Mouse (Mus musculus) hindbrain, embryonic 14.5 days (tissue): ENCODE results near the gene Saxo2. TPM values are rescaled to one million over a fixed set of nuclear protein-coding genes. Genes with fewer than 3 reads are reported as not detected.

Experiments used
- ATAC-seq: fragments of 200-750 bp; cut with Nextera tagmentation; 2 replicates; pipeline ENCODE4 v1.8.0; 2017; ENCODE audit warnings: moderate number of reproducible peaks, mild to moderate bottlenecking, moderate TSS enrichment, moderate library complexity; ENCODE audit not compliant: low FRiP score
- DNase-seq: peaks from one replicate; pipeline ENCODE4 v3.0.0-alpha.2; 2015; ENCODE audit warnings: low spot score
- H3K27ac ChIP-seq: fragments of 300-500 bp; sonication (generic); 2 replicates; pipeline ENCODE4 v1.5.1; 2014; ENCODE audit warnings: mild to moderate bottlenecking, moderate library complexity
- H3K27me3 ChIP-seq: fragments of 300-500 bp; sonication (generic); 2 replicates; pipeline ENCODE4 v1.6.1; 2014; ENCODE audit warnings: mild to moderate bottlenecking, low read length, mixed read lengths; ENCODE audit not compliant: control insufficient read depth, insufficient read depth
- H3K36me3 ChIP-seq: fragments of 300-500 bp; sonication (generic); replicated peaks from 2 replicates; pipeline ENCODE4 v1.6.1; 2014; ENCODE audit not compliant: control insufficient read depth, insufficient read depth
- H3K4me1 ChIP-seq: fragments of 300-500 bp; sonication (generic); replicated peaks from 2 replicates; pipeline ENCODE4 v1.6.1; 2014; ENCODE audit warnings: antibody characterized with exemption, low read length, mixed read lengths; ENCODE audit not compliant: control insufficient read depth, insufficient read depth
- H3K4me2 ChIP-seq: fragments of 300-500 bp; sonication (generic); replicated peaks from 2 replicates; pipeline ENCODE4 v1.6.1; 2014; ENCODE audit warnings: mild to moderate bottlenecking, moderate library complexity
- H3K4me3 ChIP-seq: fragments of 300-500 bp; sonication (generic); replicated peaks from 2 replicates; pipeline ENCODE4 v1.5.1; 2014; ENCODE audit warnings: mild to moderate bottlenecking, low read length
- H3K9ac ChIP-seq: fragments of 300-500 bp; sonication (generic); 2 replicates; pipeline ENCODE4 v1.6.1; 2014
- H3K9me3 ChIP-seq: fragments of 300-500 bp; sonication (generic); 2 replicates; pipeline ENCODE4 v1.6.1; 2016; ENCODE audit warnings: low read length; ENCODE audit not compliant: control insufficient read depth
- WGBS: fragments of 180-500 bp; shearing (Covaris S2); extraction: QIAGEN DNeasy Blood & Tissue Kit; methylation state at CpG from one replicate; pipeline ENCODE4 v1.1.7; 2014; 5-methylcytosine and 5-hydroxymethylcytosine counted together
- polyA plus RNA-seq: library from polyadenylated mRNA; unstranded; fragments of >200 nt; fragmentation: Nextera tagmentation; extraction: Ambion mirVana; gene quantifications from 2 replicates; pipeline ENCODE4 v1.2.1, GENCODE M21; 2014

Gene Saxo2
- polyA plus RNA-seq, 1 experiment from 2014 or later: 33.9 TPM

DNA sequence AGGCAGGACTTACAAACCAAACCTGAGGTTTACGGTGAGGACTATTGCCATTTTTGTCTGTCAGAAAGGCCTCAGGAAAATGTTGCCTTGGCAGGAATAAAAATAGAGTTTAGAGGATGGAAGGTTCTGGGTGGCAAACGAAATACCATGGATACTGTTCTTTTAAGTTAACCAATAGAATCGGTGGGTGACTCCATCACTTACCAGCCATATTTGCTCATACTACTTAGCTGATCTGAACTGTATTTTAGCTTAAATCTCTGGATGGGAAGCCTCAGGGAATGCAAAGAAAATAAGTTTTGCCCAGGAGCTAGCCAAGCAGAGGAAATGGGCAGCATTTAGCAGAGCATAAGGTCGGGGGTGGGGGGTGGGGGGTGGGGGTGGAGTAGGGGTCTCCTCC is 419 bp downstream of the Saxo2 start:
- 35% methylated on average over 4 of the region's 4 CpGs for WGBS
- H3K9ac ChIP-seq: peak overlapping the region; percentile 76
- H3K36me3 ChIP-seq: peaks cover 15% of the 10 kb centered on the region; the same call in 1 of the 2 replicates
- DNase-seq (no peak), ATAC-seq (no peak)
- H3K4me2 ChIP-seq: peak overlapping the region; percentile 74
- H3K4me3 ChIP-seq: peak overlapping the region; percentile 88
- peaks cover 13% of the 10 kb centered on the region; the same call in 1 of the 2 replicates for H3K4me1 ChIP-seq
- no peaks in the 10 kb centered on the region for H3K27me3 ChIP-seq
- H3K27ac ChIP-seq: no peak overlapping the region
- H3K9me3 ChIP-seq: no peaks in the 10 kb centered on the region

DNA sequence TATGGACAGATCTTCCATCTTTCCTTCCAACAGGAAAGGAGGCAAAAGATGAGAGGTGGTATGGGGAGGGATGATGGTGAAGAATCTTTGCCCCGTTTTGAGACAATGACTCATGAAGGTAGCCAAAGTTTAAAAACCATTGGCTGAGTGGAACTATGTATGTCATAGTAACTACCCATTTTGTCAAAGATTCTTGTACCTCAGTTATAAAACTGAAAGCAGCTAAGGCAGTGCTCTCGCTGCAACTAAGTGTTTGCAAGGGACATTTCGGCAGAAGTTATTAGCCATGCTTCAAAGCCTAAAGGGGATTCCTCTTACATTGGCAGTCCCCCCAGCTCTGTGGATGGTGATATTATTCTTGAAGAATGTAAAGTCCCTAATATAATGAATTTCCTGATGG is 1.1 kb downstream of the Saxo2 start:
- H3K9me3 ChIP-seq: no peaks in the 10 kb centered on the region
- H3K36me3 ChIP-seq: 0 out of 2 replicates have a peak, but pooled peaks cover 15% of the 10 kb centered on the region
- H3K4me1 ChIP-seq: peaks cover 13% of the 10 kb centered on the region; the same call in 1 of the 2 replicates
- H3K4me3 ChIP-seq: no peak overlapping the region
- ATAC-seq (no peak), DNase-seq (no peak)
- H3K27me3 ChIP-seq: no peaks in the 10 kb centered on the region
- no peak overlapping the region for H3K4me2 ChIP-seq
- no peak overlapping the region for H3K27ac ChIP-seq
- 88% methylated on average over 3 of the region's 3 CpGs for WGBS
- no peak overlapping the region for H3K9ac ChIP-seq

DNA sequence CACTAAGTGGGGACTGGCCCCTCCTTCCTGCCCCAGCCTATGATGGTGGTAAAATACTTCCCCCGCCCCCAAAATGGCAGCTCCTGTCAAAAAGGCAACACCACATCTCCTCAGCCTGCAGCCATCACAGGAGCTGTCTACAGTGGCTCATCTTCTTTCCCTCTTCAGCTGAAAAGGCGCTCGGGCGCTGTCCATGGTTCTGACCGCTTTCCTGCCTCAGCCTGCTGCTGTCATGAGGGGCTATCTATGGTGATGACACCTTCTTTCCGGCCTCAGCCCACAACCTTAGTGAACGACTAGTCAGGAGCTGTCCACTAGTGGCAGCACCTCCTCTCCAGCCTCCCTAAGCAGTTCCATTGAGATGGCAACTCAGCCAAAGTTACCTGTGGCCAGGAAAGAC is 23.0 kb downstream of the Saxo2 start:
- DNase-seq (peak; percentile 42), ATAC-seq (no peak)
- H3K27me3 ChIP-seq: no peaks in the 10 kb centered on the region
- no peak overlapping the region for H3K4me3 ChIP-seq
- 34% methylated on average over 7 of the region's 7 CpGs for WGBS
- H3K9ac ChIP-seq: no peak overlapping the region
- H3K4me2 ChIP-seq: no peak overlapping the region
- H3K36me3 ChIP-seq: no peaks in the 10 kb centered on the region
- H3K4me1 ChIP-seq: no peaks in the 10 kb centered on the region
- no peaks in the 10 kb centered on the region for H3K9me3 ChIP-seq
- no peak overlapping the region for H3K27ac ChIP-seq

DNA sequence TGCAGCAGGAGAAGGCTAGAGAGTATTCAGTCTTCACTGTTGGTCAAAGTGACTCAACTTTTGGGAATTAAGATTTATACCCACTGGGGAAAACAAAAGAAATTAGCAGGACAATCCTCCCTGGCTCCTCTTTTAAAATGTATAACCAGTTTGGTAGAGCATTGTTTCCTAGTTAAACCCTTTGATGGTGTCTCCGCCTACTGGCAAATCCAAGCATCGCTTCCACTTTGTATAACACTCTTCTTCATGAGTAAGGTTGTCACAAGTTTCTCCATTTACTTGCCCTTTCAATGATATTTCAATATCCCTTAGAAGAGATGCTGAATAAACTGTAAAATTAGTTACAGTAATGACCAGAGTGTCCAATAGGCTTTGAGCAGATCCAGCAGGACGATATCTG is 38.7 kb downstream of the Saxo2 start:
- Histone ChIP-seq H3K4me2 (no peak overlapping the region), H3K9ac (no peak overlapping the region), H3K27ac (no peak overlapping the region), H3K4me1 (no peaks in the 10 kb centered on the region), H3K36me3 (no peaks in the 10 kb centered on the region), H3K27me3 (no peaks in the 10 kb centered on the region), H3K4me3 (no peak overlapping the region), H3K9me3 (no peaks in the 10 kb centered on the region)
- DNase-seq: no peak
- WGBS: 68% methylated on average over 3 of the region's 3 CpGs
- ATAC-seq: no peak

DNA sequence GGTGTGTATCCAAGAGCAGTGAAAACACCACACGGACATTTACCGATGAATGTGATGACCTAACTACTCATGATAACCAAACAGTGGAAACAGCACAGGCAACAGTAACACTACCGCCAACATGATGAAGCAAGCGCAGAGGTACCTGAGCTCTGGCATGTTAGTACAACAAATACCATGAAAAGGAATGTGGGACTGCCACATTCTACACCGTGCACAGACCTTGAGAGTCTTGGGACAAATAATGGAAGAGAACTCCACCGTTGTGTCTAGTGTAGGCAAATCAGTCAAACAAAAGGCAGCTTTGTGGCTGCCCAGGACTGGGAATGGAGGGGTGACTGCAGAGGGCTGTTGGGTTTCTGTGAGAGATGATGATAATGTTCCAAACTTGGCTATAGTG is 42.9 kb downstream of the Saxo2 start:
- Histone ChIP-seq H3K4me2 (no peak overlapping the region), H3K27me3 (no peaks in the 10 kb centered on the region), H3K4me3 (no peak overlapping the region), H3K9me3 (no peaks in the 10 kb centered on the region), H3K4me1 (no peaks in the 10 kb centered on the region), H3K9ac (no peak overlapping the region), H3K27ac (no peak overlapping the region), H3K36me3 (no peaks in the 10 kb centered on the region)
- DNase-seq (no peak), ATAC-seq (no peak)
- 87% methylated on average over 6 of the region's 6 CpGs for WGBS

DNA sequence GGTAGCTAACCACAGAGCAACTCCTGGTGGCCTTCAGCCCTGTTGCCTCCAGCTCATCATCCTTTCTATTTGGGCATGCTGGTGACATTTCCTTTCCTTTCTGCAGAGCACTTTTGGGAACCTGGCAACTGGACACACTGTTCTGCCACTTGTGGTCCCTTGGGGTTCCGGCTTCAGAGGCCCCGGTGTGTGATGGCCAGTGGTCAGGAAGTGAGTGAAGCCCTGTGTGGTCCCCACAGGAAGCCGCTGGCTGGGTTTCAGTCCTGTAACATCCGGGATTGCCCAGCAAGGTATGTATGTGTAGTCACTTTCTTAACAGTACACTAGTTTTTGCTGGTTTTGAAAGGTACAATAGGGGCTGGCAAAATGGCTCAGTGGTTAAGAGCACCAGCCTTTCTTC is 46.3 kb downstream of the Saxo2 start:
- 86% methylated on average over 4 of the region's 4 CpGs for WGBS
- no peaks in the 10 kb centered on the region for H3K27me3 ChIP-seq
- no peak overlapping the region for H3K9ac ChIP-seq
- no peak for ATAC-seq
- no peak overlapping the region for H3K4me2 ChIP-seq
- no peak overlapping the region for H3K27ac ChIP-seq
- H3K4me1 ChIP-seq: no peaks in the 10 kb centered on the region
- DNase-seq: no peak
- H3K9me3 ChIP-seq: no peaks in the 10 kb centered on the region
- no peak overlapping the region for H3K4me3 ChIP-seq
- H3K36me3 ChIP-seq: no peaks in the 10 kb centered on the region

DNA sequence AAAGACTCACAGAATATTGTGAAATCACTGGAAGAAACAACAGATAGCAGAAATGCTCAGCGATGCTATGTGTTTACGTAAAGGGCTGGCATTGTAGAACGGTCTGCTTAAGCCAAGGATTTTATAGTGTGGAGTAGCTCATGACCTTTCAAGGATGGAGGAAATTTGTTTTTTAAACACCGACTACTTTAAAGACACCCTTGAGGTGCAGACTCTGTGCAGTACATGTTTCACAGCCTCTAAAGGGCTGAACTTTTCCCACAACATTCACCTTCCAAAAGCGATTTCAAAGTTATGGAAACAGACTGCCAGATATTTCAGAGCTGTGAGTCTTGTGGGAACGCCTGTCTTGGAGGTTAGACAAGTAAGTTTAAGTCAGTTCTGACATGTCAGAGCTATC is 57.4 kb downstream of the Saxo2 start:
- DNase-seq: no peak
- H3K27me3 ChIP-seq: no peaks in the 10 kb centered on the region
- H3K9ac ChIP-seq: no peak overlapping the region
- H3K4me3 ChIP-seq: no peak overlapping the region
- no peaks in the 10 kb centered on the region for H3K36me3 ChIP-seq
- H3K4me2 ChIP-seq: no peak overlapping the region
- H3K4me1 ChIP-seq: no peaks in the 10 kb centered on the region
- H3K9me3 ChIP-seq: no peaks in the 10 kb centered on the region
- H3K27ac ChIP-seq: no peak overlapping the region
- 93% methylated on average over 6 of the region's 6 CpGs for WGBS
- ATAC-seq: no peak

Other genes with a start within 250 kb of the Saxo2 start
- gene Efl1, start 86 bp upstream of the Saxo2 start, polyA plus RNA-seq: 22.4 and 23.2 TPM in 2 replicates
- 35.0 and 36.1 TPM in 2 replicates for gene Mex3b, start 218.8 kb upstream of the Saxo2 start, polyA plus RNA-seq